Mouse (Mus musculus): ENCODE data around the gene Ccdc51. TPM values are rescaled to one million over a fixed set of nuclear protein-coding genes. Genes with fewer than 3 reads are reported as not detected.

Gene Ccdc51
- polyA plus RNA-seq, 1 experiment from 2014 or later = 12.9 TPM

DNA sequence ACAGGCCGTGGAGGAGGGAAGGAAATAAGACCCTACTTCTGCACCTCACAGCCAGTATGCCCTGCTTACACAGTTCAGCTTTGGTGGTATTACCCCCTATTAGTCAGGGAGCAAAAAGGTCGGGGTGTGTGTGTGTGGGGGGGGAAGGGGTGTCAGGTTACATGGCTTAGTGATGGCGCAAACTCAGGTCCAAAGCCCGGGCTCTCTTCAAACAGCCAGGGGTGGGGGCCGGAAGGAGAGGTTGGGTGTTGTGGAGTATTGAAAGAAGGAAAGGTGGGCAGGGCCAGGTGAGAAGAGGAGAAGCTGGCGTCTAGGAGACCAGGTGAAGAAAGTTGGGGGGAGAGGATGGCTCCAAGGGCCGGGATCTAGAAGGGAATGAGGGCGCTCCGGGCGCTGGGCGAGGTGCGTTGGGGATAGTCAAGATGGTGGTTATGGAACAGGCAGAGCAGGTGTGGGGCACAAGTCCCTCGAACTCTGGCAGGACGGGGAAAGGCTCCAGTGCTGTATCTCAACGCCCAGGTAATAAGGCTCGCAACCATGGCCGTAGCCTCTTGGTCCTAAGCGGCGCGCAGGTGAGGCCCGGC is 12.4 kb downstream of the Ccdc51 start:
- Histone ChIP-seq H3K36me3 (ENCODE audit: insufficient read depth, low read length) (no peaks in the 10 kb centered on the region), H3K9me3 (replicated peaks; ENCODE audit: low read length) (no peaks in the 10 kb centered on the region), H3K27ac (peak overlapping the region; percentile 98), H3K4me2 (ENCODE audit: low read length) (peak overlapping the region; percentile 91), H3K27me3 (ENCODE audit: insufficient read depth, low read length) (no peaks in the 10 kb centered on the region), H3K4me1 (replicated peaks; ENCODE audit: insufficient read depth, low read length) (peaks cover 43% of the 10 kb centered on the region), H3K9ac (ENCODE audit: low read depth, low read length) (peak overlapping the region; percentile 91), H3K4me3 (replicated peaks; ENCODE audit: low read depth, low read length) (peak overlapping the region; percentile 74)
- DNase-seq (ENCODE audit: low spot score) (peak; percentile 53), ATAC-seq (replicated peaks; ENCODE audit: low FRiP score, low read depth) (peak; percentile 34)
- 1% methylated on average over 20 of the region's 21 CpGs for WGBS
- no peak for TF ChIP-seq CTCF (IDR thresholded peaks at IDR 0.05; ENCODE audit: low read depth)

DNA sequence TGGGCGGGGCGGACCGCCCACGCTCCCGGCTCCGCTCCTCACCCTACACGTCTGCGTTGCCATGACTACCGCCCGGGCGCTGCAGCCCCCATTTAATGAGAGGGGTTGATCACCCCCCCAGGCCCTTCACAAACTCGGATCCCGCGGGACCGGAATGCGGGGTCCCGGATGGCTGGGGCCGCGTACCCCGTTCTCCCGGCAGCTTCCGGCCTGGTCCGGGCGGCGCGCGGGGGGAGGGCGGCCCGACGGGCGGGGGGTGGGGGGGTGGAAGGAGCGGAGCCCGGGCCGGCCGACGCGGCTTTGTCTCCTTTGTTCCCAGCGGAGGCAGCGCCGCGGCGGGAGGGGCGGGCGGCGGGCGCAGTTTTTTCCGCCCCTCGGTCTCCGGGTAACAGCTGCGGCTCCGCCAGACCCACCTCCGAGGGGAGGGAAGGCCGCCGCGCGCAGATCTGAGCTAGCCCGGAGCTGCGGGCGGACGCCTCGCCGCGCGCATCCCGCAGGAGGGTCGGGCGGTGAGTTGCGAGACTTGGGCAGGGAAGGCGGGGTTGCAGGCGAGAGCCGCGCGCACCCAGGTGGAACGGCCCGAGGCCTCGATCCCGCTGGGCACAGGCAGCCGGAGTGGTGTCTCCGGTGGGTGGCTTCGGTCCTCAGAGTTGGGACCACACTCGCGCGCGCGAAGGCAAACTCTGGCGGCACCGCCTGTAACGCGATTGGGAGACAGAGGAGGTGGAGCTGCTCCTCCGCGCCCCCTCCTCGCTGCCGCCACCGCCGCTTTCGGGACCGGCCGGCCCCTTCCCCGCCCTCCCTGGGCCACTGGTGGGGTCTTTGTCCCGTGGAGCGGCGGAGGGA is 13.1 kb downstream of the Ccdc51 start, which contains the start of gene Plxnb1:
Gene Plxnb1 (plus strand): TSS at position 253 of the 846 bp plus-strand sequence.
- under 1% methylated on average over 89 of the region's 102 CpGs for WGBS
- Histone ChIP-seq H3K27ac (peak within 1 kb of the TSS; percentile 98), H3K27me3 (ENCODE audit: insufficient read depth, low read length) (no peaks in the 10 kb centered on the region), H3K9me3 (replicated peaks; ENCODE audit: low read length) (no peaks in the 10 kb centered on the region), H3K4me2 (ENCODE audit: low read length) (peak within 1 kb of the TSS; percentile 91), H3K4me3 (replicated peaks; ENCODE audit: low read depth, low read length) (peak within 1 kb of the TSS; percentile 74), H3K4me1 (replicated peaks; ENCODE audit: insufficient read depth, low read length) (peaks cover 44% of the 10 kb centered on the region), H3K9ac (ENCODE audit: low read depth, low read length) (peak within 1 kb of the TSS; percentile 91), H3K36me3 (ENCODE audit: insufficient read depth, low read length) (no peaks in the 10 kb centered on the region)
- ATAC-seq (replicated peaks; ENCODE audit: low FRiP score, low read depth) (peak; percentile 58), DNase-seq (ENCODE audit: low spot score) (peak; percentile 86)
- no peak for TF ChIP-seq CTCF (IDR thresholded peaks at IDR 0.05; ENCODE audit: low read depth)

DNA sequence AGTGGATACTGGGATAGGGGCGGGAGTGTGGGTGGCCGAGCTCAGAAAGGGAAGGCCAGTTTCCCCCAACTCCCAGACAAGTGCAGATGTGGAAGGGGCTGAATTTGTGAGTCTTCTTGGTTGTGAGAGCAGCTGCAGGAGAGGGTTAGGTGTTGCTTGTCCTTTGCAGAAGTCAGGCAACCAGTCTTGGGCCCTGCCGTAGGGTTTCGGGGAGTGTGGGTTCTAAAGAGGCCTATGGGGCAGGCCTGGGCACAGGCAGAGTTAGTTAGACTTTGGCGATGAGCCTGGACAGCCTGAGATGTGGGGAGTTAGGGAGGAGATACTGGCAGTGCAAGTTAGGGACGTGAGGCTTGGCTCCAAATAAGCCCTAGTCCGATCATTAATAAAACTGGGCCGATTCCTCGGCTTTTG is 14.0 kb downstream of the Ccdc51 start:
- Histone ChIP-seq H3K9me3 (replicated peaks; ENCODE audit: low read length) (no peaks in the 10 kb centered on the region), H3K4me1 (replicated peaks; ENCODE audit: insufficient read depth, low read length) (peaks cover 44% of the 10 kb centered on the region), H3K9ac (ENCODE audit: low read depth, low read length) (peak overlapping the region; percentile 91), H3K36me3 (ENCODE audit: insufficient read depth, low read length) (0 out of 2 replicates have a peak, but pooled peaks cover 4% of the 10 kb centered on the region), H3K27me3 (ENCODE audit: insufficient read depth, low read length) (no peaks in the 10 kb centered on the region), H3K27ac (peak overlapping the region; percentile 98), H3K4me3 (replicated peaks; ENCODE audit: low read depth, low read length) (peak overlapping the region; percentile 74), H3K4me2 (ENCODE audit: low read length) (peak overlapping the region; percentile 91)
- TF ChIP-seq CTCF (IDR thresholded peaks at IDR 0.05; ENCODE audit: low read depth) = no peak
- ATAC-seq (replicated peaks; ENCODE audit: low FRiP score, low read depth) (no peak), DNase-seq (ENCODE audit: low spot score) (no peak)
- 18% methylated on average over 9 of the region's 9 CpGs for WGBS

DNA sequence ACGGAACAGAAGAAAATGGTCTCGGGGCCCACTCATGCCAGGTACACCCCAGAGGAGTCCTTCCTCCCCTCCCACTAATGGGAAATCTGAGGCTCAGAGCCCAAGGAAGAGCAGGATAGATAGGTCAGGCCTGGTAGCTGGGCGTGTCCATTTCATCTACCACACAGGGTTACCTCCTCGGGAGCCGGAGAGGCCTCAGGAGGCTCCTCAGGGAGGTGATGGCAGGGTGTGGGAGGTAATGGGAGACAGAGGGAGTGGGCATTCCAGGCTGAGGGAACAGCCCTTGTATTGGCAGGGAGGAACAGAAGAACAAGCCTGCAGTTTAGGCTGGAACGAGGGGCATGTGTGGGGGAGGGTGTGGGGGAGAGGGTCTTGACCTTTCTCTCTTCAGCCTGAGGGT is 14.6 kb downstream of the Ccdc51 start:
- peak; percentile 80 for DNase-seq (ENCODE audit: low spot score)
- 21% methylated on average over 6 of the region's 6 CpGs for WGBS
- TF ChIP-seq CTCF (IDR thresholded peaks at IDR 0.05; ENCODE audit: low read depth) = no peak

DNA sequence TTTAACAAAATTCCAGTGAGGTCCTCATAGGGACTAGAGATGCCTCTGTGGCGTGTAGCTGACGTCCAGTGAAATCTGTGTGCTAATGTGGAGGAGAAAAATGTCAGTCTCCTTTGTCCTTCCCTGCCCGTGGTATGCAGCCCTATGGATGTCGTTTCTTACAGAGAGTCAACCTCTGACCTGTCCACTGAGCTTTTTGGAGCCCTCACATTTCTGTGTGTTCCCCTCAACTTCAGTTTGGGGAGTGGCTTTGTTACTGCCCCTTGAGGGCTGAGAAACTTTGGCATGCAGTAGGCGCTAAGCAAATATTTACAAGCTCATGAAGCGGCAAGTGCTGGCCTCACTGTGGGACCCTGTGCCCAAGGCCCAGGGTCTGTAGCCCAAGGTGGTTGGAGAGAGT is 15.0 kb downstream of the Ccdc51 start:
- peak overlapping the region; percentile 13; the same call in 1 of the 2 replicates for H3K4me3 ChIP-seq (replicated peaks; ENCODE audit: low read depth, low read length)
- H3K27ac ChIP-seq = peak overlapping the region; percentile 98
- 0 out of 2 replicates have a peak overlapping the region, but pooled peaks have one; percentile 91 for H3K9ac ChIP-seq (ENCODE audit: low read depth, low read length)
- 0 out of 2 replicates have a peak, but pooled peaks cover 4% of the 10 kb centered on the region for H3K36me3 ChIP-seq (ENCODE audit: insufficient read depth, low read length)
- H3K4me2 ChIP-seq (ENCODE audit: low read length) = peak overlapping the region; percentile 91
- ATAC-seq (replicated peaks; ENCODE audit: low FRiP score, low read depth) = no peak
- 22% methylated on average over 6 of the region's 6 CpGs for WGBS
- no peak for DNase-seq (ENCODE audit: low spot score)
- no peak; the same call in 1 of the 2 replicates for TF ChIP-seq CTCF (IDR thresholded peaks at IDR 0.05; ENCODE audit: low read depth)
- H3K4me1 ChIP-seq (replicated peaks; ENCODE audit: insufficient read depth, low read length) = peaks cover 39% of the 10 kb centered on the region
- no peaks in the 10 kb centered on the region for H3K9me3 ChIP-seq (replicated peaks; ENCODE audit: low read length)
- H3K27me3 ChIP-seq (ENCODE audit: insufficient read depth, low read length) = no peaks in the 10 kb centered on the region

More for the DNA sequence above, 14.6 kb downstream of the Ccdc51 start:
- 0 out of 2 replicates have a peak, but pooled peaks cover 4% of the 10 kb centered on the region for H3K36me3 ChIP-seq (ENCODE audit: insufficient read depth, low read length)
- peak overlapping the region; percentile 91 for H3K4me2 ChIP-seq (ENCODE audit: low read length)
- H3K27ac ChIP-seq = peak overlapping the region; percentile 98
- peak overlapping the region; percentile 74 for H3K4me3 ChIP-seq (replicated peaks; ENCODE audit: low read depth, low read length)
- no peak for ATAC-seq (replicated peaks; ENCODE audit: low FRiP score, low read depth)
- H3K27me3 ChIP-seq (ENCODE audit: insufficient read depth, low read length) = no peaks in the 10 kb centered on the region
- H3K9me3 ChIP-seq (replicated peaks; ENCODE audit: low read length) = no peaks in the 10 kb centered on the region
- peaks cover 39% of the 10 kb centered on the region for H3K4me1 ChIP-seq (replicated peaks; ENCODE audit: insufficient read depth, low read length)
- H3K9ac ChIP-seq (ENCODE audit: low read depth, low read length) = peak overlapping the region; percentile 91

DNA sequence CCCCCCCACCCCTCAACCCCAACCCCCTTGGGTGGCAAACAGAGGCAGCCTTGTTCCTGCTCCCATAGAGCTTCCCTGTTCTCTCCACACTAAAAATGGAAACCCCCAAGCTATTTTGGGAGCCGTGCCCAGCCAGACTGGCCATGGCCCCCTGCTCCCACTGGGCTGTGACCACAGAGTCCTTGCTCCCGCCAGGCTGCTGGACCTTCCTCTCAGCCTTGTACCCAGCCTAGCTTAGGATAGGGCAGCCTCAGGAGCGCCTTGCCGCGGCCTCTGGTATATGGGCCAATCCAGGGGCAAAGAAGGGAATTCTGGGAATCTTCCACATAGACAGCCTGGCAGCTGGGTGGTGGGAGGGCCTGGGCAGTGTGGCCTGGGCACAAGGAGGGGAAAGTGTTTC is 15.5 kb downstream of the Ccdc51 start:
- Histone ChIP-seq H3K4me3 (replicated peaks; ENCODE audit: low read depth, low read length) (peak overlapping the region; percentile 13; the same call in 1 of the 2 replicates), H3K27ac (peak overlapping the region; percentile 98), H3K27me3 (ENCODE audit: insufficient read depth, low read length) (no peaks in the 10 kb centered on the region), H3K9ac (ENCODE audit: low read depth, low read length) (0 out of 2 replicates have a peak overlapping the region, but pooled peaks have one; percentile 31), H3K36me3 (ENCODE audit: insufficient read depth, low read length) (0 out of 2 replicates have a peak, but pooled peaks cover 4% of the 10 kb centered on the region), H3K9me3 (replicated peaks; ENCODE audit: low read length) (no peaks in the 10 kb centered on the region), H3K4me2 (ENCODE audit: low read length) (peak overlapping the region; percentile 91), H3K4me1 (replicated peaks; ENCODE audit: insufficient read depth, low read length) (peaks cover 39% of the 10 kb centered on the region)
- no peak for TF ChIP-seq CTCF (IDR thresholded peaks at IDR 0.05; ENCODE audit: low read depth)
- ATAC-seq (replicated peaks; ENCODE audit: low FRiP score, low read depth) (no peak), DNase-seq (ENCODE audit: low spot score) (no peak)
- 52% methylated on average over 5 of the region's 5 CpGs for WGBS

Measured in kidney, postnatal 0 days (tissue).